Mouse (Mus musculus): ENCODE data around the gene Acacb.

Acacb gene

GRCm38 (mm10) chr5:114299883-114300610, 153.7 kb downstream of the Acacb start:
- no peak for DNase-seq (ENCODE audit: low read depth, low spot score)

Data from brain, embryonic 18.5 days (tissue).